Mouse (Mus musculus) stomach, embryonic 14.5 days (tissue): Measurements from ENCODE around the gene Tbc1d24. TPM values are rescaled to one million over a fixed set of nuclear protein-coding genes. Genes with fewer than 3 reads are reported as not detected.

Source experiments
- ATAC-seq: fragments of 200-750 bp; cut with Nextera tagmentation; 2 replicates; pipeline ENCODE4 v1.8.0; 2017; ENCODE audit warnings: low read depth, moderate TSS enrichment; ENCODE audit not compliant: insufficient number of reproducible peaks, insufficient read depth, low FRiP score
- H3K27ac ChIP-seq: fragments of 300-500 bp; sonication (generic); 2 replicates; pipeline ENCODE4 v1.5.1; 2014; ENCODE audit warnings: mild to moderate bottlenecking, low read length, moderate library complexity, mixed read lengths
- H3K27me3 ChIP-seq: fragments of 300-500 bp; sonication (generic); 2 replicates; pipeline ENCODE4 v1.6.1; 2014; ENCODE audit warnings: low read length, control low read depth, mixed read lengths; ENCODE audit not compliant: control insufficient read depth, insufficient read depth
- H3K36me3 ChIP-seq: fragments of 300-500 bp; sonication (generic); 2 replicates; pipeline ENCODE4 v1.6.1; 2014; ENCODE audit warnings: mild to moderate bottlenecking, control low read depth, low read length, moderate library complexity, mixed read lengths; ENCODE audit not compliant: control insufficient read depth, insufficient read depth
- H3K4me1 ChIP-seq: fragments of 300-500 bp; sonication (generic); 2 replicates; pipeline ENCODE4 v1.6.1; 2014; ENCODE audit warnings: low read length, control low read depth, mixed read lengths; ENCODE audit not compliant: control insufficient read depth, insufficient read depth
- H3K4me2 ChIP-seq: fragments of 300-500 bp; sonication (generic); replicated peaks from 2 replicates; pipeline ENCODE4 v1.6.1; 2014; ENCODE audit warnings: low read depth, low read length, control low read depth
- H3K4me3 ChIP-seq: fragments of 300-500 bp; sonication (generic); 2 replicates; pipeline ENCODE4 v1.5.1; 2014; ENCODE audit warnings: low read depth, low read length, control low read depth
- H3K9ac ChIP-seq: fragments of 300-500 bp; sonication (generic); replicated peaks from 2 replicates; pipeline ENCODE4 v1.6.1; 2014; ENCODE audit warnings: low read depth, mild to moderate bottlenecking, control low read depth, low read length, moderate library complexity, mixed read lengths
- H3K9me3 ChIP-seq: fragments of 300-500 bp; sonication (generic); 2 replicates; pipeline ENCODE4 v1.6.1; 2016; ENCODE audit warnings: low read depth, low read length, control low read depth; ENCODE audit not compliant: control insufficient read depth
- WGBS: fragments of 180-500 bp; shearing (Covaris S2); extraction: QIAGEN DNeasy Blood & Tissue Kit; methylation state at CpG from one replicate; pipeline ENCODE4 v1.1.7; 2014; 5-methylcytosine and 5-hydroxymethylcytosine counted together
- polyA plus RNA-seq: library from polyadenylated mRNA; unstranded; fragments of >200 nt; fragmentation: Nextera tagmentation; extraction: Ambion mirVana; gene quantifications from 2 replicates; pipeline ENCODE4 v1.2.1, GENCODE M21; 2014

Tbc1d24 gene
- polyA plus RNA-seq, 1 experiment from 2014 or later, result 6.3 TPM

DNA sequence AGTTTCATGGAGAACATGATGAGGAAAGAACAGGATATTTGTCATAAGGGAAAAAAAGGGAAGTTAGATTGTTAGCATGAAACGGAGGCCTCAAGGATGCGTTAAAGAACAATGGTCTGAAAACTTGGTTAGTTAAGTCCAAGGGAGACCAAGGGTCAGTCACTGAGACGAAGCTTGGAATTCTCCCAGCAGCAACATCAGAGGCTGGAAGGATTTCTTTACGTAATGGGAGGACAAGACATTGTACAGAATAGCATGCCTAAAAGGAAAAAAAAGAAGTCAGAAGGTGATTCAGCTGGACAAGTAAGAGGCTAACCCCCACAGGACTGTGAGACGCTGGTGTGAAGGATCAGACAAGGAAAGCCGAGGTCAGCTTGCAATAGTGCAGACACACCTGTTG lies 38.2 kb downstream of the Tbc1d24 start:
- H3K4me3 ChIP-seq, result no peak overlapping the region
- H3K4me1 ChIP-seq, result peaks cover 22% of the 10 kb centered on the region
- H3K36me3 ChIP-seq, result peaks cover 22% of the 10 kb centered on the region; the same call in 1 of the 2 replicates
- 88% methylated on average over 6 of the region's 6 CpGs for WGBS
- no peak overlapping the region for H3K4me2 ChIP-seq
- H3K9me3 ChIP-seq, result no peaks in the 10 kb centered on the region
- no peak for ATAC-seq
- H3K27ac ChIP-seq, result no peak overlapping the region
- H3K27me3 ChIP-seq, result no peaks in the 10 kb centered on the region
- no peak overlapping the region for H3K9ac ChIP-seq

DNA sequence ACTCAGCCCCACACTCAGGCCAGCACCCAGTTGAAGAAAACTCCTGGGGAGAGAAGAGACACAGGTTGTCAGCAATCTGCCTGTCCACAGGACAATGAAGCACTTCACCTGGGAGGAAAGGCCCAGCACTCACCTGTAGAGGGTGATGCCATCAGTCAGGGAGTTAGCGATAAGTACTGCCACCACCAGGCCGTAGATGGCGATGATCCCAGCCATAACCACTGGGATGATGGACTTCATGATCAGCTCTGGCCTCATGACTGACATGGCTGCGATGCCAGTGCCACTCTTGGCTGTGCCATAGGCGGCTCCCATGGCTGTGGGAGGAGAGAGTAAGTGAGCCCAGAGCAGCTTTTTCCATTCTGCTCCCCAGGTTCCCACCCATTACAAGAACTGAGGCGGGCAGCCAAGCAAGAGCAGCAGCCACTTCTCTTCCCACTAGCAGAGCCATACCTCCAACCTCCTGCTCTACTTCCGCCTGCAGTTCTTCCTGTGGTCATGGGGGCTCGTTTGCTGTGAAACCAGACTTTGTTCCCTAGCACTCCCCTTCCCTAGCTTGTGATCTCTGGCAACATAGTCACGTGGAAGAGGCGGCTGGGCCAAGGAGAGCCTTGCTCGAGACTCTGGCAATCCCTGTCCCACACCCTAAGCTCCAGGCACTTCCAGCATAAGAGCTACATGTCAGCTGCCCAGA lies 40.6 kb downstream of the Tbc1d24 start:
- Histone ChIP-seq H3K9me3 (no peaks in the 10 kb centered on the region), H3K27me3 (no peaks in the 10 kb centered on the region), H3K4me2 (no peak overlapping the region), H3K4me1 (peaks cover 18% of the 10 kb centered on the region), H3K27ac (no peak overlapping the region), H3K4me3 (no peak overlapping the region), H3K9ac (no peak overlapping the region), H3K36me3 (peaks cover 22% of the 10 kb centered on the region; the same call in 1 of the 2 replicates)
- no peak for ATAC-seq
- 82% methylated on average over 11 of the region's 11 CpGs for WGBS

- peak; percentile 87 for ATAC-seq
- Histone ChIP-seq H3K4me3 (peak within 1 kb of the TSS; percentile 73), H3K9me3 (no peaks in the 10 kb centered on the region), H3K27ac (peak within 1 kb of the TSS; percentile 72), H3K4me1 (peaks cover 18% of the 10 kb centered on the region), H3K4me2 (peak within 1 kb of the TSS; percentile 90), H3K27me3 (no peaks in the 10 kb centered on the region), H3K9ac (peak within 1 kb of the TSS; percentile 73), H3K36me3 (peaks cover 22% of the 10 kb centered on the region; the same call in 1 of the 2 replicates)
- under 1% methylated on average over 47 of the region's 47 CpGs for WGBS
These were observed 42.0 kb downstream of the Tbc1d24 start, which contains the start of gene Amdhd2 for GRCm38 (mm10) chr17:24163176-24163962. Amdhd2 (minus strand) TSS chr17:24163766.

DNA sequence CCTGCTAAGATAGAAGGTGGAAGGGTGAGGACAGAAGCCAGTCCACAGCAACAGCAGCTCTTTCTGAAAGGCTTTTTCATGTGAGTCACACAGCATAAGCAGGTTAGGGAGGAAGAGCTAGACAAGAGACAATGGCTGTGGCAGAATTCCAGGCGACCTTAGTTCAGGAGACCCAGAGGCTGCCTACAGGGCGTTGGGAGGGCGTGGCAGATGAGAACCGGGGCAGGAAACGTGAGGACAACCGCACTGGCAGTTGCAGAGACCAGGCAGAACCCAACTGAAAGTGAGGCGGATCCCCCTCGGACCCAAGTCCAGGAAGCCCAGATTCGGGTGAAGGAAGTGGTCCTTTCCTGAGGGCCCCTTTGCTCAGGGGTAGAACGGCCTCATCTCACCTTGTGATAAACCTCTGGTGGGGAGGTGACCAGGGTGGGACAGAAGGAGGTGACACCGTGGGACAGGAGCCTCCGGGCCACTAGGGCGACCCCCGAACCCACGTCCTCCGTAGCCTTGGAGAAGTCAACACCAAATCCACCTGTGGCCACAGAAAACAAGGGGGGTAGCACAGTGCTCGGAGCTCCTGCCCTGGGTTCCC lies 42.7 kb downstream of the Tbc1d24 start:
- Histone ChIP-seq H3K9ac (peak overlapping the region; percentile 73), H3K27ac (peak overlapping the region; percentile 72; the same call in 1 of the 2 replicates), H3K4me1 (peaks cover 13% of the 10 kb centered on the region), H3K9me3 (no peaks in the 10 kb centered on the region), H3K36me3 (peaks cover 19% of the 10 kb centered on the region; the same call in 1 of the 2 replicates), H3K4me2 (peak overlapping the region; percentile 90), H3K4me3 (peak overlapping the region; percentile 73), H3K27me3 (no peaks in the 10 kb centered on the region)
- 29% methylated on average over 17 of the region's 17 CpGs for WGBS
- ATAC-seq, result peak; percentile 3; the same call in 1 of the 2 replicates

DNA sequence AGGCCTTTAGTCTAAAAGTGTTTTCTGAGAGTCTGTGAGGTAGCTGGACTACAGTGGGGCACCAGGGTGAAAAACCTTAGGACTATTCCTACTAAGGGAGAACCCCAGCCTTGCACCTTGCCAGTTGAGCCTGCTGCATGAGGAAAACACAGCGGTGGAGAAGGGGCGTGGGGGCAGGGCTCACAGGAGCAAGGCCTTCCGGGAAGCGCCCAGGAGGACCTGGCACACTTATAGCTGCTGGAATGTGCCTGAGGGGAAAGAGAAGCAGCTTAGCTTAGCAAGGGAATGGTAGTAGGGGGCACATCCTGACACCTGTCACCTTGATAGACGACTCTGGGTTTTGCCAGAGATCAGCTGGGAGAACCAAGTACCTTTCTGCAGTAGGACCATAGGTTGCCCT lies 43.9 kb downstream of the Tbc1d24 start:
- H3K36me3 ChIP-seq, result peaks cover 13% of the 10 kb centered on the region; the same call in 1 of the 2 replicates
- no peak overlapping the region for H3K27ac ChIP-seq
- ATAC-seq, result no peak
- H3K27me3 ChIP-seq, result no peaks in the 10 kb centered on the region
- H3K4me1 ChIP-seq, result peaks cover 7% of the 10 kb centered on the region
- H3K4me2 ChIP-seq, result no peak overlapping the region
- WGBS, result 78% methylated on average over 5 of the region's 5 CpGs
- no peak overlapping the region for H3K4me3 ChIP-seq
- no peak overlapping the region for H3K9ac ChIP-seq
- H3K9me3 ChIP-seq, result no peaks in the 10 kb centered on the region

DNA sequence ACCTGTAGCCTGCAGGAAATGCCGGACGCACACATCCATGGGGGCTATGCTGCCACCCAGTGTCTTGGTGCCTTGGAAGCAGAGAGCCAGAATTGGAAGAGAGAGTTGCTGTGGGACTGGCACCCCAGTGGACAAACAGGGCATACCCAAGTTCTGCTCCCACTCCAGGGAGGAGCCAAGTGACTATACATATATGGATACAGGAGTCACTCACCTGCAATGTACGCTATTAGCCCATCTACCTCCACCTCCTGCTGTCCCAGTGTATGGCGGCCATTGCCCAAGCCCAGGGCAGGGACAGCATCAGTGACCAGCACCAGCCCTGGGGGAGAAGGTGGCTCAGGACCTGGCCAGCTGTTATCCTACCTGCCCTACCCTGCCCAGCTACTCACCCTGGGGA lies 47.8 kb downstream of the Tbc1d24 start:
- Histone ChIP-seq H3K4me1 (peaks cover 3% of the 10 kb centered on the region), H3K9ac (no peak overlapping the region), H3K27me3 (no peaks in the 10 kb centered on the region), H3K4me3 (no peak overlapping the region), H3K4me2 (no peak overlapping the region), H3K36me3 (peaks cover 11% of the 10 kb centered on the region), H3K9me3 (no peaks in the 10 kb centered on the region), H3K27ac (no peak overlapping the region)
- ATAC-seq, result no peak
- 92% methylated on average over 4 of the region's 4 CpGs for WGBS

DNA sequence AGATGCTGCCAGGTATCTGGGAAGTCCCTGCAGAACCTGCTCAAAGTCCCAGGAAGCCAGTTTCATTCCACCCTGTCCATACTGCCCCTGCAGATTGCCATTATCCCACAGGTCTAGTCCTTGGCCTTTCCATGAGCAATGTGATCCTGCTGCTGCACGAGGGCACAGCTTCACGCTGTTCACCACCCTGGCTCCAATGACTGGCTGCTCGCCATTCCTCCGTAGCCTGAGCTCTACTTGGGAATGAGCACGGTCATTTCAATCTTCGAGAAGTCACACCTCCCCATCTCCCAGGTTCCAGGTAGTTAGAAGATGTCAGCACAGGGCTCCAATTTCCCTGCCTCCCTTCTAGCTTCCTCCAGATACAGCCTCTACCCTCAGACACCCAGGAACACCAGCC lies 48.2 kb downstream of the Tbc1d24 start:
- 92% methylated on average over 6 of the region's 6 CpGs for WGBS
- H3K36me3 ChIP-seq, result peaks cover 11% of the 10 kb centered on the region
- ATAC-seq, result no peak

GRCm38 (mm10) chr17:24156394-24156793 lies 49.0 kb downstream of the Tbc1d24 start:
- no peak overlapping the region for H3K27ac ChIP-seq
- H3K27me3 ChIP-seq, result no peaks in the 10 kb centered on the region
- no peaks in the 10 kb centered on the region for H3K9me3 ChIP-seq
- WGBS, result 80% methylated on average over 3 of the region's 3 CpGs
- no peak overlapping the region for H3K9ac ChIP-seq
- no peak for ATAC-seq
- H3K4me1 ChIP-seq, result peaks cover 3% of the 10 kb centered on the region; the same call in 1 of the 2 replicates
- no peak overlapping the region for H3K4me3 ChIP-seq
- H3K36me3 ChIP-seq, result peaks cover 11% of the 10 kb centered on the region
- no peak overlapping the region for H3K4me2 ChIP-seq

More for the DNA sequence above, 48.2 kb downstream of the Tbc1d24 start:
- no peaks in the 10 kb centered on the region for H3K9me3 ChIP-seq
- H3K27me3 ChIP-seq, result no peaks in the 10 kb centered on the region
- H3K4me3 ChIP-seq, result no peak overlapping the region
- no peak overlapping the region for H3K27ac ChIP-seq
- no peak overlapping the region for H3K4me2 ChIP-seq
- no peak overlapping the region for H3K9ac ChIP-seq
- peaks cover 3% of the 10 kb centered on the region; the same call in 1 of the 2 replicates for H3K4me1 ChIP-seq
